In the genomic region with DNA sequence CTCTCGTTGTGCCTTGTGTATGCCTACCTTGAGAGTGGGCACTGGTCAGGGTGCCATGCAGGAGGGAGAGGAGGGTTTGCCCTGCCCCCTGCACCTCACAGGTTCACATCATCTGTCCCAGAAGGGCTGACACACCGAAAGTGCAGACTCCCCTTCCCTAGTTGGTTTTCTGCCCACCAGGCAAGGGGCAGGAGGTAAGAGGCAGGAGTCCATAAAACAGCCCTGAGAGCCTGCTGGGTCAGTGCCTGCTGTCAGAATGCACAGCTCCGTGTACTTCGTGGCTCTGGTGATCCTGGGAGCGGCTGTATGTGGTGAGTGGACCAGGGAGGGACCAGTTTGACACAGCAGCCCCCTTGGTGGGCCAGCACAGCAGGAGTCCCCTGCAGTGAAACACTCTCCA, we compare ENCODE assay signal across 17 mouse cellular contexts. TPM values are rescaled to one million over a fixed set of nuclear protein-coding genes. Genes with fewer than 3 reads are reported as not detected.
A peak's percentile ranks its signal among the peaks of the same experiment; 100 is the strongest.
DNase-seq lines count a peak whose midpoint lies in the region; ATAC-seq and TF ChIP-seq lines count a peak whose summit lies in the region.
"Had no signal": no experiment of that assay in that cellular context is flagged by ENCODE, and none has a peak within 500 bp of the region (broad histone marks: within the 10 kb centered on the region; RNA-seq: fewer than 3 reads in every experiment).

Gene Cfd, plus strand, starts transcription at position 184 of the 400 bp plus-strand sequence.

- 48% methylated on average over 5 of the region's 5 CpGs for WGBS in embryonic facial prominence, embryonic 10.5 days
- 48% methylated on average over 5 of the region's 5 CpGs for WGBS in small intestine, adult 2 months
- 42% methylated on average over 5 of the region's 5 CpGs for WGBS in hindbrain, embryonic 13.5 days
- WGBS in kidney, embryonic 15.5 days: 44% methylated on average over 5 of the region's 5 CpGs

- H3K4me1 ChIP-seq in testis, adult 2 months (ENCODE audit: control insufficient read depth, insufficient read depth, low read length): no peaks in the 10 kb centered on the region
- H3K4me1 ChIP-seq in embryonic facial prominence, embryonic 10.5 days: peaks cover 5% of the 10 kb centered on the region; the same call in 1 of the 2 replicates
- H3K4me1 ChIP-seq in small intestine, adult 2 months (ENCODE audit: control insufficient read depth, insufficient read depth, insufficient read length, low read length): no peaks in the 10 kb centered on the region
- H3K4me1 ChIP-seq in hindbrain, embryonic 13.5 days (replicated peaks): no peaks in the 10 kb centered on the region
- no peaks in the 10 kb centered on the region for H3K4me1 ChIP-seq in kidney, embryonic 15.5 days
- H3K4me1 ChIP-seq: liver, embryonic 15.5 days had no signal

- H3K36me3 ChIP-seq in testis, adult 2 months (ENCODE audit: control insufficient read depth, insufficient read depth, low read length): no peaks in the 10 kb centered on the region
- H3K36me3 ChIP-seq in embryonic facial prominence, embryonic 10.5 days (replicated peaks): peaks cover 17% of the 10 kb centered on the region
- peaks cover 4% of the 10 kb centered on the region; the same call in 1 of the 2 replicates for H3K36me3 ChIP-seq in small intestine, adult 2 months (ENCODE audit: control insufficient read depth, insufficient read depth, low read length)
- peaks cover 19% of the 10 kb centered on the region for H3K36me3 ChIP-seq in hindbrain, embryonic 13.5 days
- H3K36me3 ChIP-seq in kidney, embryonic 15.5 days: peaks cover 15% of the 10 kb centered on the region

- no peaks in the 10 kb centered on the region for H3K9me3 ChIP-seq in embryonic facial prominence, embryonic 10.5 days
- no peaks in the 10 kb centered on the region for H3K9me3 ChIP-seq in hindbrain, embryonic 13.5 days
- no peaks in the 10 kb centered on the region for H3K9me3 ChIP-seq in kidney, embryonic 15.5 days (replicated peaks)
- H3K9me3 ChIP-seq: liver, embryonic 15.5 days had no signal

- TF ChIP-seq CTCF in testis, adult 2 months (IDR thresholded peaks at IDR 0.05; ENCODE audit: control insufficient read depth, insufficient read depth, insufficient replicate concordance, low read depth, low read length): no peak
- no peak for TF ChIP-seq CTCF in small intestine, adult 2 months (IDR thresholded peaks at IDR 0.05; ENCODE audit: extremely low read depth, insufficient read length, insufficient replicate concordance, low read depth, low read length)

- no peaks in the 10 kb centered on the region for H3K27me3 ChIP-seq in testis, adult 2 months (ENCODE audit: control insufficient read depth, insufficient read depth, low read length)
- H3K27me3 ChIP-seq in embryonic facial prominence, embryonic 10.5 days (replicated peaks; ENCODE audit: low read depth, poor library complexity, severe bottlenecking): peaks cover 35% of the 10 kb centered on the region
- H3K27me3 ChIP-seq in small intestine, adult 2 months (ENCODE audit: control insufficient read depth, insufficient read depth, low read length): no peaks in the 10 kb centered on the region
- H3K27me3 ChIP-seq in hindbrain, embryonic 13.5 days: peaks cover 18% of the 10 kb centered on the region
- no peaks in the 10 kb centered on the region for H3K27me3 ChIP-seq in kidney, embryonic 15.5 days
- H3K27me3 ChIP-seq: liver, embryonic 15.5 days had no signal

- H3K4me3 ChIP-seq in testis, adult 2 months (ENCODE audit: control insufficient read depth, low read depth, low read length): no peak within 1 kb of the TSS
- no peak within 1 kb of the TSS for H3K4me3 ChIP-seq in embryonic facial prominence, embryonic 10.5 days
- H3K4me3 ChIP-seq in small intestine, adult 2 months (ENCODE audit: low read depth, low read length): no peak within 1 kb of the TSS
- H3K4me3 ChIP-seq in hindbrain, embryonic 13.5 days: no peak within 1 kb of the TSS
- no peak within 1 kb of the TSS for H3K4me3 ChIP-seq in kidney, embryonic 15.5 days (replicated peaks)
- H3K4me3 ChIP-seq: liver, embryonic 15.5 days had no signal

- DNase-seq in heart, adult 8-10 months (ENCODE audit: low spot score): no peak
- no peak for DNase-seq in heart, postnatal 4 days
- no peak for DNase-seq in testis, postnatal 14 days (ENCODE audit: low spot score)
- DNase-seq in embryonic facial prominence, embryonic 10.5 days (ENCODE audit: low spot score): no peak
- DNase-seq: cerebellum, adult 2 months; left cerebral cortex, postnatal 4 days had no signal

- H3K9ac ChIP-seq in hindbrain, embryonic 13.5 days: no peak within 1 kb of the TSS
- no peak within 1 kb of the TSS for H3K9ac ChIP-seq in kidney, embryonic 15.5 days
- H3K9ac ChIP-seq: liver, embryonic 15.5 days had no signal

- no peak for ATAC-seq in hindbrain, embryonic 13.5 days (ENCODE audit: low FRiP score)
- no peak for ATAC-seq in kidney, embryonic 15.5 days (replicated peaks; ENCODE audit: low FRiP score)
- ATAC-seq: hindbrain, embryonic 16.5 days had no signal

- H3K27ac ChIP-seq in testis, adult 2 months (ENCODE audit: control insufficient read depth, insufficient read depth, low read depth, low read length): no peak within 1 kb of the TSS
- H3K27ac ChIP-seq in embryonic facial prominence, embryonic 10.5 days (replicated peaks): 0 out of 2 replicates have a peak within 1 kb of the TSS, but pooled peaks have one; percentile 1
- no peak within 1 kb of the TSS for H3K27ac ChIP-seq in small intestine, adult 2 months (ENCODE audit: insufficient read depth, low read depth, low read length)
- H3K27ac ChIP-seq in hindbrain, embryonic 13.5 days: no peak within 1 kb of the TSS
- no peak within 1 kb of the TSS for H3K27ac ChIP-seq in kidney, embryonic 15.5 days
- H3K27ac ChIP-seq: kidney, postnatal 0 days; liver, embryonic 15.5 days; macrophage had no signal

- TF ChIP-seq POLR2A in testis, adult 2 months (IDR thresholded peaks at IDR 0.05; ENCODE audit: control insufficient read depth, low read depth, low read length): no peak
- no peak for TF ChIP-seq POLR2A in small intestine, adult 2 months (IDR thresholded peaks at IDR 0.05; ENCODE audit: low read depth, low read length)

- no peak within 1 kb of the TSS for H3K4me2 ChIP-seq in hindbrain, embryonic 13.5 days
- no peak within 1 kb of the TSS for H3K4me2 ChIP-seq in kidney, embryonic 15.5 days
- H3K4me2 ChIP-seq: liver, embryonic 15.5 days had no signal

RNA-seq across cellular contexts. Expression of gene Cfd, which starts in this region (rescaled TPM):
- 10 to 100 TPM; 12.7 to 46.8 (median 17.8) TPM for total RNA-seq in heart, adult 8-10 months (2022)
- under 1 TPM in 1 of 2 experiments, not detected in 1; 0.38 TPM for total RNA-seq in heart, postnatal 4 days (2021)
- polyA plus RNA-seq in testis, adult 2 months (2012; rRNA removed): 18.0 and 33.8 TPM in 2 replicates
- not detected in 2 replicates for polyA plus RNA-seq in embryonic facial prominence, embryonic 10.5 days (2016; fragmentation: Nextera tagmentation; extraction: Ambion mirVana)
- 48.6 and 122 TPM in 2 replicates for polyA plus RNA-seq in small intestine, adult 2 months (2012; rRNA removed)
- not detected in 2 replicates for polyA plus RNA-seq in hindbrain, embryonic 13.5 days (2015; fragmentation: Nextera tagmentation; extraction: Ambion mirVana)
- polyA plus RNA-seq in kidney, embryonic 15.5 days (2015; fragmentation: Nextera tagmentation; extraction: Ambion mirVana): not detected in 2 replicates
- total RNA-seq: layer of hippocampus, postnatal 25 days; left cerebral cortex, postnatal 4 days; midbrain, postnatal 0 days had no signal
- polyA plus RNA-seq: hindbrain, embryonic 16.5 days; liver, embryonic 15.5 days; macrophage; midbrain, postnatal 0 days; neural tube, embryonic 14.5 days had no signal

Comparison
In these comparisons a context has a peak if more than half of its experiments do, and no peak if none do; other contexts are left out.
1. RNA of gene Cfd (total RNA-seq): 12.7 to 46.8 TPM in heart, adult 8-10 months; 0.38 TPM in heart, postnatal 4 days; every median in the first group is over 4 times any median in the second.
2. RNA of gene Cfd (polyA plus RNA-seq): 48.6 to 122 TPM in small intestine, adult 2 months and 18.0 to 33.8 TPM in testis, adult 2 months; not detected in hindbrain, embryonic 13.5 days, not detected in embryonic facial prominence, embryonic 10.5 days and not detected in kidney, embryonic 15.5 days; every median in the first group is over 10 times any median in the second.